Mouse (Mus musculus) layer of hippocampus, adult 18-20 months (tissue): ENCODE data around the gene Sh2b3. TPM values are rescaled to one million over a fixed set of nuclear protein-coding genes. Genes with fewer than 3 reads are reported as not detected.

ENCODE experiments used
- DNase-seq, 2 experiments: peaks; one replicate each; pipeline ENCODE4 v3.0.0; 2022; ENCODE audit warnings: low spot score in 2 of 2
- total RNA-seq, 2 experiments: library from RNA; stranded (reverse); gene quantifications; 2 replicates each; pipeline ENCODE4 v1.2.3; 2021

Sh2b3 gene
- total RNA-seq, 2 experiments from 2014 or later = 21.3 to 23.4 TPM

GRCm38 (mm10) chr5:121825606-121826005 is 11.8 kb downstream of the Sh2b3 start:
- no peak for DNase-seq

- DNase-seq = no peak
These were observed 13.3 kb downstream of the Sh2b3 start for GRCm38 (mm10) chr5:121824121-121824520.

GRCm38 (mm10) chr5:121823668-121824067 is 13.8 kb downstream of the Sh2b3 start:
- DNase-seq = no peak

DNA sequence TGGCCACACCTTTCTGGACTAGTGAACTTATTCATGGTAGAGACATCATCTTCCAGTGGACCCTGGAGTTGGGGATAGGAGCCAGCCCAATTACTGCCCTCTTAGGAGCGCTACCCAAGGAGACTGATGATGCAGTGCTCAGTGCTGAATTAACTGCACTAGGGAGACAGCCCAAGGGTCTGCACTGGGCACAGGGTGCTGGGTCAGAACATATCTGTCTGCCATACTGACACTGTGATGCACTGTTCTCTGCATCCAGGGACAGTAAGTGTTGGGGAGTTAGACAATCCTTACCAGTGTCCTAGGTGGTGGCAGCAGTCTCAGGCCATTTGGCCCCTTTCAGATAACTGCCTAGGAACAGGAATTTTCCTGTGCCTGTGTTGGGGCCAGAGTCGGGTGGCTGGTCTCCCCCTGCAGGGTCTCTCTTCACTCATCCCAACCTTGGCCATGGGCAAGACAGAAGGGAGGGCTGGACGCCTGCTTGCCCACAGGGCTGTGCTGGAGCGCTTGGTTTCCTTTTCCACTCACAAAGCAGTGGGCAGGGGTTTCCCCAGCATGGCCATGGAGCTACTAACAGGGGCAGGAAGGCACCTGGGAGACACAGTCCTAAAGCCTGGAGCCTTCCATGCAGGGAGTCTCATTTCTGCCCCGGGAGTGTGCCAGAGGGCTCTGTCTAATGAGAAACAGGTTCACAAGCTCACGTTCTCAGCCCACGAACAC is 14.5 kb downstream of the Sh2b3 start:
- no peak for DNase-seq

DNA sequence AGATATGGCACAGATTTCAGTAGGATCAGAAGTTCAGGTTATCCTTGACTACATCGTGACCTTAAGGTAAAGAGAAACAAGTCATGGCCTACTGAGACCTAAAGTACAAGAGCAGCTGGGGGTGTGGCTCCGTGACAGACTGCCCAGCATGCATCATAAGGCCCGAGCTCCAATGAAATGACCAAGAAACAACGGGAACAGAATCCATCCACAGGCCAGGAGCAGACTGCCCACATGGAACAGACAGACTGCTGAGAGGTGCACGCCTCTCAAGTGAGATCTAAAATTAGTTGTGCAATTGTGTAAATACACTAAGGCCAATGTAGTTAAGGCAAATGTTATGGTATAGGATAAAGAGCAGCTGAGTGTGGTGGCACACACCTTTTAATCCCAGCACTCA is 15.9 kb downstream of the Sh2b3 start:
- DNase-seq = no peak

- no peak for DNase-seq
These were observed 16.3 kb downstream of the Sh2b3 start for GRCm38 (mm10) chr5:121821116-121821515.

DNA sequence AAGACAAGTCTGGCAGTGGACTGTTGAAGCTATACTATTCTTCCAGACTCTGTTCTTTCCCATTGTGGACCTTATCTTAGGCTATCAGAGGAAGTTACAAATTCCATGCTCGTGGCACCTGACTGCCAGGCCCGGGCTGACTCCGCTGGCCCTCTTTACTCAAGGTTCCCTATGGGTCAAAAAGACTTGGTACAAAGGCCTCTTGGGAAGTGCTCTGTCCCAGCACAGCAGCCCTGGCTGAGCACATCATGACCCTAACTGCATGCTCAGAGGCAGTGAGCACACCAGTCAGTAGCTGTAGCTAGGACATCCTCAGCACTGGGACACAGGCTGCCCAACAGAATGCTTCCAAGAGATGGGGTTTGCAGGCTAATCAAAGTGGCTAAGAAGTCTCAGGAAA is 16.8 kb downstream of the Sh2b3 start:
- DNase-seq = no peak

DNA sequence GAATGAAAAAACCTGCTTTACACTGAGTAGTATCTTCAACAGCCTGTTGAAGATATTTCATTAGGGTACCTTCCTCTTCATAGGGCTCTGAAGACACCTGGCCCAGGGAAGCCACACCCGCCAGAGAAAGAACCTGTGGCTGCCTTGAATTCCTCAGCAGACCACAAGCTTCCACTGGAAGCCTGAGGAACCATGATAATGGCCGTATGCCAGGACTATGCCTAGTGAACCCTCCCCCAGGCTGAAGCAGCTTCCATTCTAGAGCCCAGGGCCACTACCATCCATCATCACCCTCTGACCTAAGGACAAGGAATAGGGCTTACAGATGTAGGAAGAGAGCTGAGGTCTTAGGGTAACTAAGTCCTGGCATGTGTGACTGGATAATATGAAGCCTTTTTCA is 17.3 kb downstream of the Sh2b3 start:
- DNase-seq = no peak

DNA sequence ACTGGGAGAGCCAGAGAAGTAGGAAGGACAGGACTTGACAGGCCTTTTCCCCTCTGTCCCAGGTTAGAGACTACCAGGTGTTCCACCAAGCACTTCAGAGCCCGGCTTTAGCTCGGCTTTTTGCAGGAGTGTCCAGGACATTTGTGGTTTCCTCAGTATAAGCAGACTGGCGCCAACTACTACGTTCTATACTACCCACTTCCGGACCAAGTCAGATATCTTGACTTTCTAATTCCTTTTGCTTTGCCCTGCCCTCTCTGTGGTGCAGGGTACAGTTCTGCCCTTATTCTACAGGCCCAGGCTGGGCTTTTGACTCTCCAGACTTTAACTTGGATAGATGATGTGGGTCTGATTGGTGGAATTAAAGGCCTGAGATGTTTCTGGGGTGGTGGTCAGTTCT is 17.9 kb downstream of the Sh2b3 start:
- no peak for DNase-seq

- DNase-seq = no peak
These were observed 18.6 kb downstream of the Sh2b3 start for GRCm38 (mm10) chr5:121818862-121819261.

GRCm38 (mm10) chr5:121818401-121818800 is 19.0 kb downstream of the Sh2b3 start:
- no peak for DNase-seq

GRCm38 (mm10) chr5:121817551-121817950 is 19.9 kb downstream of the Sh2b3 start:
- DNase-seq = no peak

- DNase-seq = no peak
These were observed 20.8 kb downstream of the Sh2b3 start for GRCm38 (mm10) chr5:121816611-121817010.

GRCm38 (mm10) chr5:121815867-121816380 is 21.5 kb downstream of the Sh2b3 start:
- DNase-seq = no peak

DNA sequence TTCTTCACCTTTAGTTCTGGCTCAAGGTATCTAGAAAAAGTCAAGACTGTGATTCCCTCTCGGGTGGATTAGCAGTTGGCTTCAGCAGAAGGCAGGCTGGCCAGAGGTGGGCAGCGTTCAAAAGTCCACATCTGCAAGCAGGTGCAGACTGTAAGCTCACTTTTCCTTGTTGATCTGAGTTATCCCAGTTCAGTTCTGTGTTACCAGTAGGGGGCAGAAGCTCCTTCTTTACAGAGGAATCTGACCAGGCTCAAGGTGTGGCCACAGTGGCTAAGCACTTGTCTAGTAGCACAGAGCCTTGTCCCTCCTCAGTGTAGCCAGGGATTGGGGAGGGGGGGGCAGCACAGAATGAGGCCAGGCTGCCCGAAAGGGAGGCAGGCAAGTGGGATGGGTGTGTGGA is 22.4 kb downstream of the Sh2b3 start:
- peak in 1 of 2 experiments; percentile 72 for DNase-seq

DNA sequence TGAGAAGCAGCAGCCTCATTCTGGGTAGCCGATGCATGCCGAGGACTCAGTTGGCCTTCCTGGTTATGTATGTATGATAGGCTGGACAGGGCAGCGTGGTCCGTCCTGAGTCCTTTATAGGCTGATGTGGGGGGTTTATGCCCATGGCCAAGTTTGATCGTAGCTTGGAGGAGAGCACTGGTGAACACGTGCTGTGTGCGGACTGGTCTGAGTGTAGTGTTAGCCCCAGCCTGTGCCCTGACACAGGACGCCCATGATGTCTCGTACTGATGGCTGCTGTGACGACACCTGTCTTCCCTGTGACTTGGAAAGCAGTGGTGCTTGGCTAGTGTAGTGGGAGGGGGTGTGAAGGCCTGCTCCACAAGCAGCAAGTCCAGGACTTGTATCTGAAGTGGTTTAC is 23.7 kb downstream of the Sh2b3 start:
- DNase-seq = no peak

DNA sequence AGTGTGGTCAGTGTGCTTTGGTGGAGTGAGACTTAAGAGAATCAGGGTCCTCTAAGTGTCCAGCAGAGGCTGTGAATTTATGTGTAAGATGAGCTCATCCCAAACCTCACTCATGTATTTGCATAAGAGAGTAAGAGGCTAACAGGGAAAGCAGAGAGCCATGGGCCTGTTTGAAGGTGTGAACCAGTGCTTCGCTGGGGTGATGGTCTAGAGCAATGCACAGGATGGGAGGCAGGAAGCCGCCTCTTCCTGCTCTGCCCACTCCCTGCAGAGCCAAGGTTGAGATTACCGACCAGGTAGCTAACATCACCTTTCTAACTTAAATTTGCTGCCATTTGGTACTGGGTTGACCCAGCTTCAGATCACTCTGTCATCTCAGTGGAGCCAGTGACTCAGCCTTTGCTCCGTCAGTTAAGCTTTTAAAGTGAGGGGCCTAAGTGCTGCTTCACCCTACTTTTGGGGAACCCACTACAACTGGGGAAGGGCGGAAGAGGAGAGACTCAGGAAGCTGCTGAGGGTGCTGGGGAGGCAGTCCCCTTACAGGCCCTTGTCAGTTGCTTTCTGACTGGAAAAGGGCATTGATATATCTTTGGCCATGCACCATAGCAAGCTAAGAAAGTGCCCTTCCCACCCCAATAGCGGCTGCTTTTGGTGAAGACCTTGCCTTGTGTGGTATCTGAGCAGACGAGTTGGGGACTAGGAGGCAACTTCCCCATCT is 24.8 kb downstream of the Sh2b3 start:
- DNase-seq = no peak

DNA sequence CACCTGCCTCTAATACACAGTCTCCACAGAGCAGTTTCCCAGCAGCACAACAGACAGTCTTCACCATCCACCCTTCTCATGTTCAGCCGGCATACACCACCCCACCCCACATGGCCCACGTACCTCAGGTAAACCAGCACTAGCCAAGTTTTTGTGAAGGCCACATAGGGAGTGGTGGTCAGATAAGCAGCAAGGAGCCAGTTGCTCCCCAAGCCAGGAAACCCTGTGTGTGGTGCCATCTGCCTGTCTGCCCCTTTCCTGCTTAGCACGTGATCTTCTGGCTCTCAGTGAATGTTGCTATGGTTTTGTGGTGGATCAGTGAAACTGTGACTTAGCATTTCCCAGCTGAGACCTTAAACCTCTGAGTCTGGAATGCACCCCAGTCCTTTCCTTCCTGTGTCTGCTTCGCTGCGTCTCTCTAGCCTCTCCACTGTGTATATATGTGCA is 25.9 kb downstream of the Sh2b3 start:
- peak in 1 of 2 experiments; percentile 37 for DNase-seq

- DNase-seq = peak in 1 of 2 experiments; percentile 8
These were observed 26.9 kb downstream of the Sh2b3 start for GRCm38 (mm10) chr5:121810331-121811151.

DNA sequence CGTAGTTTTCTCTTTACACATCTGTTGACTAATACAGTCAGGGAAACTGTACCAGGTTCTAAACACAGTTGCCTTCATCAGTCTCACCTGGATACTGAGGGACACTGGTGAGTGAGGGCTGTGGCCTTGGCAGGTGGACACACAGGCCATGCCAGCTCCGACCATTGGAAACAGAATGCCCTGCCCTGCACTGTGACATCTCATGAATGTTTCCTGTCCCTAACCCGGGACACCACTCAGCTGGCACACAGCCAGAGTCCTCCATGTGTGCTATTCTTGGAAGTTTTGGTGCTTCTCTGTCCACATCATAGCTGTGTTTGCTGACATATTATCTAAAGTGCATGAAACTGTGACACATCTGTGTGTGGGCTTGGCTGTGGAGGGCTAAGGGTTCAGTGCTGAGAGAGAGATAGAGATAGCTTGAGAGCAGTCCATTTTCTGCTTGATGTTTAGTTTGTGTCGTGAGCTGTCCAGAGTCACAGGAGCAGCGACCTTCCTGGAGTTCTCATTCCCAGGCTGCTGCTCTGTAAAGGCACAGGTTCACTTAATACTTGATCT is 27.7 kb downstream of the Sh2b3 start:
- DNase-seq = no peak

DNA sequence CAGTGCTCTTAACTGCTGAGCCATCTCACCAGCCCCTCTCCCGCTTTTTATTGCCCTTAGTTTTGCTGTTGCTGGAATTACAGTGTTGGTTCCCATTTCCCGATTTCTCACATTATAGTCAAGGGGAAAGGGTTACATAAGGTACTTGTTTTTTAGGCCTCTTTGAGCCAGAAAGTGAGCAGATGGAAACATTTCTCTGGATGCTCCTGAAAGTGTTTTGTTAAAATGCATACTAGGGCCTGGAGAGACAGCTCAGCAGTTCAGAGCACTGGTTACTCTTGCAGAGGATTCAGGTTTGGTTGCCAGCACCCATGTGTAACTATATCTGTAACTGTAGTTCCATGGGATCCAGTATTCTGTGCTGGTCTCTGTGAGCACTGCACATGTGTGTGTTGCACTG is 29.2 kb downstream of the Sh2b3 start:
- no peak for DNase-seq
